Mouse (Mus musculus): ENCODE data around the gene Rd3l.

The Rd3l gene

GRCm38 (mm10) chr12:111963339-111963738, 17.8 kb downstream of the Rd3l start:
- no peak for DNase-seq

- DNase-seq: peak; percentile 91
Observed at GRCm38 (mm10) chr12:111958101-111958865, 22.8 kb downstream of the Rd3l start.

GRCm38 (mm10) chr12:111956173-111956572, 24.9 kb downstream of the Rd3l start:
- DNase-seq: no peak

- no peak for DNase-seq
Observed at GRCm38 (mm10) chr12:111951701-111952100, 29.4 kb downstream of the Rd3l start.

GRCm38 (mm10) chr12:111950486-111950885, 30.6 kb downstream of the Rd3l start:
- no peak for DNase-seq

GRCm38 (mm10) chr12:111946716-111947115, 34.4 kb downstream of the Rd3l start:
- DNase-seq: peak; percentile 97

GRCm38 (mm10) chr12:111945765-111946655, 35.1 kb downstream of the Rd3l start:
- peak; percentile 96 for DNase-seq

GRCm38 (mm10) chr12:111945115-111945514, 36.0 kb downstream of the Rd3l start:
- DNase-seq: peak; percentile 99

GRCm38 (mm10) chr12:111944065-111944987, 36.8 kb downstream of the Rd3l start:
- peak; percentile 97 for DNase-seq

- DNase-seq: peak; percentile 96
Observed at GRCm38 (mm10) chr12:111943421-111944064, 37.6 kb downstream of the Rd3l start.

- peak; percentile 90 for DNase-seq
Observed at GRCm38 (mm10) chr12:111938623-111939177, 42.4 kb downstream of the Rd3l start.

GRCm38 (mm10) chr12:111936706-111937550, 44.2 kb downstream of the Rd3l start:
- peak; percentile 94 for DNase-seq

GRCm38 (mm10) chr12:111933971-111934370, 47.1 kb downstream of the Rd3l start:
- no peak for DNase-seq

GRCm38 (mm10) chr12:111933032-111933704, 47.9 kb downstream of the Rd3l start:
- peak; percentile 98 for DNase-seq

GRCm38 (mm10) chr12:111932513-111932912, 48.6 kb downstream of the Rd3l start:
- DNase-seq: no peak

GRCm38 (mm10) chr12:111931411-111932025, 49.6 kb downstream of the Rd3l start:
- peak; percentile 91 for DNase-seq

Measured in heart, adult 11 months (tissue).